12 mouse cellular contexts compared by ENCODE assay signal in genomic region chr17:35635202-35635601, GRCm38 (mm10). TPM values are rescaled to one million over a fixed set of nuclear protein-coding genes. Genes with fewer than 3 reads are reported as not detected.
DNase-seq lines count a peak whose midpoint lies in the region; ATAC-seq and TF ChIP-seq lines count a peak whose summit lies in the region.
"Had no signal": no experiment of that assay in that cellular context is flagged by ENCODE, and none has a peak within 500 bp of the region (broad histone marks: within the 10 kb centered on the region; RNA-seq: fewer than 3 reads in every experiment).

No protein-coding gene starts in this region.

- no peaks in the 10 kb centered on the region for H3K9me3 ChIP-seq in forebrain, embryonic 14.5 days (replicated peaks; ENCODE audit: control insufficient read depth, low read length)
- H3K9me3 ChIP-seq in forebrain, embryonic 10.5 days: no peaks in the 10 kb centered on the region
- no peaks in the 10 kb centered on the region for H3K9me3 ChIP-seq in liver, postnatal 0 days (ENCODE audit: low read length)
- no peaks in the 10 kb centered on the region for H3K9me3 ChIP-seq in liver, embryonic 11.5 days (ENCODE audit: control insufficient read depth, low read length)
- no peaks in the 10 kb centered on the region for H3K9me3 ChIP-seq in forebrain, embryonic 11.5 days (ENCODE audit: control insufficient read depth, low read length)
- H3K9me3 ChIP-seq: liver, embryonic 15.5 days had no signal

- DNase-seq in forebrain, embryonic 14.5 days (ENCODE audit: low spot score): peak; percentile 4
- DNase-seq in forebrain, embryonic 10.5 days (ENCODE audit: extremely low spot score, low spot score): no peak
- no peak for DNase-seq in liver, postnatal 0 days
- DNase-seq in liver, embryonic 11.5 days (ENCODE audit: low spot score): no peak
- DNase-seq in ES-CJ7 (ENCODE audit: low read depth, low spot score): peak; percentile 50
- DNase-seq in forebrain, embryonic 11.5 days (ENCODE audit: low spot score): no peak
- DNase-seq in testis, postnatal 14 days (ENCODE audit: low spot score): no peak

- no peak overlapping the region for H3K4me3 ChIP-seq in forebrain, embryonic 14.5 days (ENCODE audit: low read depth, low read length)
- no peak overlapping the region for H3K4me3 ChIP-seq in forebrain, embryonic 10.5 days
- no peak overlapping the region for H3K4me3 ChIP-seq in liver, postnatal 0 days (ENCODE audit: low read depth, low read length)
- H3K4me3 ChIP-seq in liver, embryonic 11.5 days (ENCODE audit: low read depth, low read length): no peak overlapping the region
- H3K4me3 ChIP-seq in olfactory bulb, adult 2 months (ENCODE audit: insufficient read depth, low read depth, low read length): no peak overlapping the region
- H3K4me3 ChIP-seq in forebrain, embryonic 11.5 days (ENCODE audit: low read depth, low read length): no peak overlapping the region

- no peak overlapping the region for H3K4me2 ChIP-seq in forebrain, embryonic 14.5 days (ENCODE audit: low read length)
- H3K4me2 ChIP-seq in liver, postnatal 0 days (ENCODE audit: low read depth, low read length): no peak overlapping the region
- no peak overlapping the region for H3K4me2 ChIP-seq in liver, embryonic 11.5 days
- H3K4me2 ChIP-seq in forebrain, embryonic 11.5 days (ENCODE audit: low read depth, low read length, severe bottlenecking): no peak overlapping the region

- TF ChIP-seq CTCF in liver, postnatal 0 days (IDR thresholded peaks at IDR 0.05; ENCODE audit: low read depth): peak; percentile 25; the same call in 1 of the 2 replicates
- peak; percentile 23; the same call in 1 of the 2 replicates for TF ChIP-seq CTCF in olfactory bulb, adult 2 months (IDR thresholded peaks at IDR 0.05; ENCODE audit: insufficient read depth, low read depth, low read length)

- TF ChIP-seq POLR2A in olfactory bulb, adult 2 months (IDR thresholded peaks at IDR 0.05; ENCODE audit: insufficient read depth, low read depth, low read length): no peak

- WGBS in forebrain, embryonic 14.5 days: 83% methylated on average over 3 of the region's 3 CpGs
- 79% methylated on average over 3 of the region's 3 CpGs for WGBS in forebrain, embryonic 10.5 days
- WGBS in liver, postnatal 0 days (ENCODE audit: insufficient replicate concordance): 94% methylated on average over 3 of the region's 3 CpGs
- WGBS in liver, embryonic 11.5 days: 83% methylated on average over 3 of the region's 3 CpGs
- WGBS in olfactory bulb, adult 2 months: 91% methylated on average over 2 of the region's 3 CpGs
- 83% methylated on average over 3 of the region's 3 CpGs for WGBS in forebrain, embryonic 11.5 days

- no peak for ATAC-seq in forebrain, embryonic 14.5 days
- ATAC-seq in liver, postnatal 0 days: no peak
- ATAC-seq in liver, embryonic 11.5 days (replicated peaks; ENCODE audit: low FRiP score): no peak
- ATAC-seq in forebrain, embryonic 11.5 days (replicated peaks; ENCODE audit: low FRiP score): no peak
- ATAC-seq: activated CD4-positive, CD25-positive, alpha-beta regulatory T cell, adult 4 months had no signal

- no peaks in the 10 kb centered on the region for H3K36me3 ChIP-seq in forebrain, embryonic 14.5 days (ENCODE audit: control insufficient read depth, insufficient read depth, low read length)
- no peaks in the 10 kb centered on the region for H3K36me3 ChIP-seq in forebrain, embryonic 10.5 days (replicated peaks)
- no peaks in the 10 kb centered on the region for H3K36me3 ChIP-seq in liver, postnatal 0 days (replicated peaks; ENCODE audit: insufficient read depth, low read length)
- no peaks in the 10 kb centered on the region for H3K36me3 ChIP-seq in liver, embryonic 11.5 days (ENCODE audit: control insufficient read depth, insufficient read depth, low read length)
- no peaks in the 10 kb centered on the region for H3K36me3 ChIP-seq in forebrain, embryonic 11.5 days (ENCODE audit: control insufficient read depth, insufficient read depth, low read length)
- H3K36me3 ChIP-seq: liver, embryonic 15.5 days had no signal

- TF ChIP-seq EP300 in liver, postnatal 0 days (IDR thresholded peaks at IDR 0.05; ENCODE audit: low read depth): no peak

- no peak overlapping the region for H3K9ac ChIP-seq in forebrain, embryonic 14.5 days (ENCODE audit: low read length)
- H3K9ac ChIP-seq in liver, postnatal 0 days (replicated peaks): no peak overlapping the region
- no peak overlapping the region for H3K9ac ChIP-seq in liver, embryonic 11.5 days (ENCODE audit: low read depth, low read length)
- no peak overlapping the region for H3K9ac ChIP-seq in forebrain, embryonic 11.5 days (ENCODE audit: low read length)
- H3K9ac ChIP-seq: liver, embryonic 15.5 days had no signal

- H3K27me3 ChIP-seq in forebrain, embryonic 14.5 days (replicated peaks; ENCODE audit: control insufficient read depth, insufficient read depth, low read length): no peaks in the 10 kb centered on the region
- H3K27me3 ChIP-seq in forebrain, embryonic 10.5 days (ENCODE audit: poor library complexity, severe bottlenecking): peaks cover 11% of the 10 kb centered on the region; the same call in 1 of the 2 replicates
- H3K27me3 ChIP-seq in liver, postnatal 0 days (ENCODE audit: insufficient read depth, low read length): peaks cover 14% of the 10 kb centered on the region; the same call in 1 of the 2 replicates
- H3K27me3 ChIP-seq in liver, embryonic 11.5 days (replicated peaks; ENCODE audit: control insufficient read depth, insufficient read depth, low read length): peaks cover 6% of the 10 kb centered on the region
- no peaks in the 10 kb centered on the region for H3K27me3 ChIP-seq in forebrain, embryonic 11.5 days (ENCODE audit: control insufficient read depth, insufficient read depth, low read length)

- H3K27ac ChIP-seq in forebrain, embryonic 14.5 days (ENCODE audit: low read depth, low read length): no peak overlapping the region
- no peak overlapping the region for H3K27ac ChIP-seq in forebrain, embryonic 10.5 days
- H3K27ac ChIP-seq in liver, postnatal 0 days (ENCODE audit: low read depth): no peak overlapping the region
- no peak overlapping the region for H3K27ac ChIP-seq in liver, embryonic 11.5 days (ENCODE audit: low read depth, low read length)
- no peak overlapping the region for H3K27ac ChIP-seq in olfactory bulb, adult 2 months (ENCODE audit: insufficient read depth, low read depth, low read length)
- no peak overlapping the region for H3K27ac ChIP-seq in forebrain, embryonic 11.5 days (ENCODE audit: low read depth, low read length)
- H3K27ac ChIP-seq: liver, embryonic 15.5 days had no signal

- H3K4me1 ChIP-seq in forebrain, embryonic 14.5 days (ENCODE audit: control insufficient read depth, insufficient read depth, low read length): peaks cover 3% of the 10 kb centered on the region; the same call in 1 of the 2 replicates
- H3K4me1 ChIP-seq in forebrain, embryonic 10.5 days: peaks cover 11% of the 10 kb centered on the region
- peaks cover 3% of the 10 kb centered on the region; the same call in 1 of the 2 replicates for H3K4me1 ChIP-seq in liver, postnatal 0 days (ENCODE audit: insufficient read depth)
- no peaks in the 10 kb centered on the region for H3K4me1 ChIP-seq in liver, embryonic 11.5 days (replicated peaks; ENCODE audit: control insufficient read depth, insufficient read depth, low read length)
- H3K4me1 ChIP-seq in olfactory bulb, adult 2 months (ENCODE audit: control insufficient read depth, insufficient read depth, low read length): peaks cover 13% of the 10 kb centered on the region
- H3K4me1 ChIP-seq in forebrain, embryonic 11.5 days (replicated peaks; ENCODE audit: control insufficient read depth, insufficient read depth, low read length): no peaks in the 10 kb centered on the region; the same call in 1 of the 2 replicates

RNA-seq across cellular contexts. Expression of gene Mucl3, which starts 8.3 kb away (rescaled TPM):
- not detected in 2 replicates for polyA plus RNA-seq in forebrain, embryonic 14.5 days (2014; fragmentation: Nextera tagmentation; extraction: Ambion mirVana)
- 0.12 and 0.14 TPM in 2 replicates for polyA plus RNA-seq in forebrain, embryonic 10.5 days (2016; fragmentation: Nextera tagmentation; extraction: Ambion mirVana)
- not detected in 2 replicates for polyA plus RNA-seq in liver, postnatal 0 days (2015; fragmentation: Nextera tagmentation; extraction: Ambion mirVana)
- 0.09 and 0.18 TPM in 2 replicates for polyA plus RNA-seq in liver, embryonic 11.5 days (2014; fragmentation: Nextera tagmentation; extraction: Ambion mirVana)
- polyA plus RNA-seq in olfactory bulb, adult 2 months (2012; ENCODE audit: insufficient read depth, insufficient read length, low replicate concordance, missing spikeins): not detected in 2 replicates
- 0.07 and 0.13 TPM in 2 replicates for polyA plus RNA-seq in forebrain, embryonic 11.5 days (2014; fragmentation: Nextera tagmentation; extraction: Ambion mirVana)
- polyA plus RNA-seq: midbrain, embryonic 14.5 days; neural tube, embryonic 14.5 days had no signal

RNA-seq across cellular contexts. Expression of gene Gm9573, which starts 8.8 kb away (rescaled TPM):
- polyA plus RNA-seq in forebrain, embryonic 14.5 days (2014; fragmentation: Nextera tagmentation; extraction: Ambion mirVana): not detected in 2 replicates
- not detected in 2 replicates for polyA plus RNA-seq in forebrain, embryonic 10.5 days (2016; fragmentation: Nextera tagmentation; extraction: Ambion mirVana)
- polyA plus RNA-seq in liver, postnatal 0 days (2015; fragmentation: Nextera tagmentation; extraction: Ambion mirVana): not detected in 2 replicates
- not detected in 2 replicates for polyA plus RNA-seq in liver, embryonic 11.5 days (2014; fragmentation: Nextera tagmentation; extraction: Ambion mirVana)
- polyA plus RNA-seq in olfactory bulb, adult 2 months (2012; ENCODE audit: insufficient read depth, insufficient read length, low replicate concordance, missing spikeins): not detected in 2 replicates
- not detected in 2 replicates for polyA plus RNA-seq in forebrain, embryonic 11.5 days (2014; fragmentation: Nextera tagmentation; extraction: Ambion mirVana)
- polyA plus RNA-seq: activated CD4-positive, CD25-positive, alpha-beta regulatory T cell, adult 4 months; liver, embryonic 15.5 days; midbrain, embryonic 14.5 days; neural tube, embryonic 14.5 days had no signal

RNA-seq across cellular contexts. Expression of gene Vars2, which starts 32.2 kb away (rescaled TPM):
- 9.3 and 11.5 TPM in 2 replicates for polyA plus RNA-seq in forebrain, embryonic 14.5 days (2014; fragmentation: Nextera tagmentation; extraction: Ambion mirVana)
- 19.3 and 20.2 TPM in 2 replicates for polyA plus RNA-seq in forebrain, embryonic 10.5 days (2016; fragmentation: Nextera tagmentation; extraction: Ambion mirVana)
- 4.6 and 5.0 TPM in 2 replicates for polyA plus RNA-seq in liver, postnatal 0 days (2015; fragmentation: Nextera tagmentation; extraction: Ambion mirVana)
- 18.8 and 20.6 TPM in 2 replicates for polyA plus RNA-seq in liver, embryonic 11.5 days (2014; fragmentation: Nextera tagmentation; extraction: Ambion mirVana)
- not detected in 2 replicates for polyA plus RNA-seq in olfactory bulb, adult 2 months (2012; ENCODE audit: insufficient read depth, insufficient read length, low replicate concordance, missing spikeins)
- polyA plus RNA-seq in forebrain, embryonic 11.5 days (2014; fragmentation: Nextera tagmentation; extraction: Ambion mirVana): 16.2 and 19.5 TPM in 2 replicates

RNA-seq across cellular contexts. Expression of gene Sfta2, which starts 33.9 kb away (rescaled TPM):
- 0.51 TPM in 1 of 2 replicates, not detected in the other for polyA plus RNA-seq in forebrain, embryonic 14.5 days (2014; fragmentation: Nextera tagmentation; extraction: Ambion mirVana)
- polyA plus RNA-seq in forebrain, embryonic 10.5 days (2016; fragmentation: Nextera tagmentation; extraction: Ambion mirVana): not detected in 2 replicates
- polyA plus RNA-seq in liver, postnatal 0 days (2015; fragmentation: Nextera tagmentation; extraction: Ambion mirVana): not detected in 2 replicates
- polyA plus RNA-seq in liver, embryonic 11.5 days (2014; fragmentation: Nextera tagmentation; extraction: Ambion mirVana): 0.32 TPM in 1 of 2 replicates, not detected in the other
- not detected in 2 replicates for polyA plus RNA-seq in olfactory bulb, adult 2 months (2012; ENCODE audit: insufficient read depth, insufficient read length, low replicate concordance, missing spikeins)
- not detected in 2 replicates for polyA plus RNA-seq in forebrain, embryonic 11.5 days (2014; fragmentation: Nextera tagmentation; extraction: Ambion mirVana)
- polyA plus RNA-seq: activated CD4-positive, CD25-positive, alpha-beta regulatory T cell, adult 4 months; liver, embryonic 15.5 days; midbrain, embryonic 14.5 days; neural tube, embryonic 14.5 days had no signal

RNA-seq across cellular contexts. Expression of gene Gtf2h4, which starts 38.3 kb away (rescaled TPM):
- 36.9 and 38.2 TPM in 2 replicates for polyA plus RNA-seq in forebrain, embryonic 14.5 days (2014; fragmentation: Nextera tagmentation; extraction: Ambion mirVana)
- 59.3 and 62.3 TPM in 2 replicates for polyA plus RNA-seq in forebrain, embryonic 10.5 days (2016; fragmentation: Nextera tagmentation; extraction: Ambion mirVana)
- 14.1 and 15.2 TPM in 2 replicates for polyA plus RNA-seq in liver, postnatal 0 days (2015; fragmentation: Nextera tagmentation; extraction: Ambion mirVana)
- polyA plus RNA-seq in liver, embryonic 11.5 days (2014; fragmentation: Nextera tagmentation; extraction: Ambion mirVana): 55.3 and 58.6 TPM in 2 replicates
- not detected in 2 replicates for polyA plus RNA-seq in olfactory bulb, adult 2 months (2012; ENCODE audit: insufficient read depth, insufficient read length, low replicate concordance, missing spikeins)
- polyA plus RNA-seq in forebrain, embryonic 11.5 days (2014; fragmentation: Nextera tagmentation; extraction: Ambion mirVana): 41.2 and 47.4 TPM in 2 replicates

Comparison
In these comparisons a context has a peak if more than half of its experiments do, and no peak if none do; other contexts are left out.
1. DNase-seq: peak in forebrain, embryonic 14.5 days (single experiment) and ES-CJ7 (single experiment); none in forebrain, embryonic 10.5 days (single experiment), liver, postnatal 0 days (single experiment), liver, embryonic 11.5 days (single experiment), forebrain, embryonic 11.5 days (single experiment) and testis, postnatal 14 days (single experiment).